In genomic region chr16:22878716-22879115, GRCm38 (mm10) we compare ENCODE assay signal across 20 mouse cellular contexts. TPM values are rescaled to one million over a fixed set of nuclear protein-coding genes. Genes with fewer than 3 reads are reported as not detected.
"Had no signal": no experiment of that assay in that cellular context is flagged by ENCODE, and none has a peak within 500 bp of the region (broad histone marks: within the 10 kb centered on the region; RNA-seq: fewer than 3 reads in every experiment).

No protein-coding gene starts in this region.

- H3K9me3 ChIP-seq: neural tube, embryonic 13.5 days; neural tube, embryonic 15.5 days; stomach, embryonic 15.5 days had no signal

- DNase-seq: retina, postnatal 1 day; right cerebral cortex, adult 18-20 months; right cerebral cortex, postnatal 25 days; right cerebral cortex, postnatal 4 days; spleen, adult 18-20 months; thymus, adult 18-20 months; thymus, adult 2 months; thymus, postnatal 14 days; thymus, postnatal 25 days; thymus, postnatal 36 days; thymus, postnatal 4 days had no signal

- H3K4me2 ChIP-seq: neural tube, embryonic 13.5 days; neural tube, embryonic 15.5 days; stomach, embryonic 15.5 days had no signal

- H3K27ac ChIP-seq: neural tube, embryonic 13.5 days; neural tube, embryonic 15.5 days; stomach, embryonic 15.5 days; stomach, postnatal 0 days had no signal

- H3K36me3 ChIP-seq: stomach, embryonic 15.5 days had no signal

- H3K4me3 ChIP-seq: neural tube, embryonic 13.5 days; neural tube, embryonic 15.5 days; stomach, embryonic 15.5 days had no signal

- H3K27me3 ChIP-seq: neural tube, embryonic 13.5 days; neural tube, embryonic 15.5 days; stomach, embryonic 15.5 days had no signal

- H3K4me1 ChIP-seq: neural tube, embryonic 13.5 days; neural tube, embryonic 15.5 days; stomach, embryonic 15.5 days had no signal

- H3K9ac ChIP-seq: neural tube, embryonic 13.5 days; neural tube, embryonic 15.5 days; stomach, embryonic 15.5 days had no signal

RNA-seq across cellular contexts. Expression of gene Ahsg, which starts 12.4 kb away (rescaled TPM):
- total RNA-seq: neutrophil, adult 5-6 weeks had no signal
- polyA plus RNA-seq: small intestine, adult 2 months; thymus, postnatal 0 days had no signal

RNA-seq across cellular contexts. Expression of gene Fetub, which starts 39.4 kb away (rescaled TPM):
- total RNA-seq: neutrophil, adult 5-6 weeks had no signal
- polyA plus RNA-seq: neural tube, embryonic 13.5 days; neural tube, embryonic 14.5 days; neural tube, embryonic 15.5 days; small intestine, adult 2 months; spleen, adult 2 months had no signal
